Mouse (Mus musculus): ENCODE results near the gene E030018B13Rik.

GRCm38 (mm10) chr7:63941501-63941900 is 24.8 kb downstream of the E030018B13Rik start:
- TF ChIP-seq POLR2A (IDR thresholded peaks at IDR 0.05; ENCODE audit: insufficient read depth, low read length) (no peak), CTCF (IDR thresholded peaks at IDR 0.05; ENCODE audit: low read depth, low read length) (no peak)

All from ES-Bruce4 (cell line).